ENCODE assay signal across 17 mouse cellular contexts in genomic region chr7:99043322-99043721, GRCm38 (mm10).
A peak's percentile ranks its signal among the peaks of the same experiment; 100 is the strongest.
DNase-seq lines count a peak whose midpoint lies in the region; ATAC-seq and TF ChIP-seq lines count a peak whose summit lies in the region.
"Had no signal": no experiment of that assay in that cellular context is flagged by ENCODE, and none has a peak within 500 bp of the region (broad histone marks: within the 10 kb centered on the region; RNA-seq: fewer than 3 reads in every experiment).

No protein-coding gene starts in this region.

- H3K9me3 ChIP-seq in lung, embryonic 14.5 days (ENCODE audit: low read depth, low read length), result no peaks in the 10 kb centered on the region
- no peaks in the 10 kb centered on the region for H3K9me3 ChIP-seq in forebrain, embryonic 14.5 days (replicated peaks; ENCODE audit: control insufficient read depth, low read length)
- H3K9me3 ChIP-seq: embryonic facial prominence, embryonic 15.5 days; midbrain, embryonic 10.5 days; neural tube, embryonic 12.5 days had no signal

- peaks cover 12% of the 10 kb centered on the region for H3K4me1 ChIP-seq in lung, embryonic 14.5 days (ENCODE audit: insufficient read depth)
- H3K4me1 ChIP-seq in lung, adult 2 months (ENCODE audit: control insufficient read depth, insufficient read depth, low read length), result 0 out of 2 replicates have a peak, but pooled peaks cover 2% of the 10 kb centered on the region
- H3K4me1 ChIP-seq in bone marrow macrophage, adult 2 months (ENCODE audit: control insufficient read depth, insufficient read depth, low read length), result peaks cover 38% of the 10 kb centered on the region
- peaks cover 5% of the 10 kb centered on the region for H3K4me1 ChIP-seq in forebrain, embryonic 14.5 days (ENCODE audit: control insufficient read depth, insufficient read depth, low read length)

- 65% methylated on average over 3 of the region's 3 CpGs for WGBS in lung, embryonic 14.5 days
- 89% methylated on average over 3 of the region's 3 CpGs for WGBS in lung, adult 2 months
- WGBS in forebrain, embryonic 14.5 days, result 93% methylated on average over 3 of the region's 3 CpGs

- H3K27ac ChIP-seq in lung, embryonic 14.5 days (ENCODE audit: low read depth), result 0 out of 2 replicates have a peak overlapping the region, but pooled peaks have one; percentile 33
- peak overlapping the region; percentile 72 for H3K27ac ChIP-seq in bone marrow macrophage, adult 2 months (ENCODE audit: insufficient read depth, low read depth, low read length)
- H3K27ac ChIP-seq in forebrain, embryonic 14.5 days (ENCODE audit: low read depth, low read length), result no peak overlapping the region
- H3K27ac ChIP-seq: embryonic facial prominence, embryonic 15.5 days; midbrain, embryonic 10.5 days; neural tube, embryonic 12.5 days had no signal

- ATAC-seq in lung, embryonic 14.5 days (ENCODE audit: insufficient read depth), result peak; percentile 33; the same call in 1 of the 2 replicates
- ATAC-seq in megakaryocyte progenitor cell, adult 5-6 weeks (replicated peaks; ENCODE audit: poor library complexity), result peak; percentile 93
- ATAC-seq in forebrain, embryonic 14.5 days, result no peak

- H3K9ac ChIP-seq in lung, embryonic 14.5 days, result no peak overlapping the region
- no peak overlapping the region for H3K9ac ChIP-seq in forebrain, embryonic 14.5 days (ENCODE audit: low read length)
- H3K9ac ChIP-seq: embryonic facial prominence, embryonic 15.5 days; neural tube, embryonic 12.5 days had no signal

- no peaks in the 10 kb centered on the region for H3K36me3 ChIP-seq in lung, embryonic 14.5 days (ENCODE audit: insufficient read depth)
- no peaks in the 10 kb centered on the region for H3K36me3 ChIP-seq in forebrain, embryonic 14.5 days (ENCODE audit: control insufficient read depth, insufficient read depth, low read length)
- H3K36me3 ChIP-seq: embryonic facial prominence, embryonic 15.5 days; midbrain, embryonic 10.5 days; neural tube, embryonic 12.5 days had no signal

- TF ChIP-seq POLR2A in lung, adult 2 months (IDR thresholded peaks at IDR 0.05; ENCODE audit: borderline replicate concordance, extremely low read depth, low read depth, low read length), result no peak
- no peak for TF ChIP-seq POLR2A in bone marrow macrophage, adult 2 months (IDR thresholded peaks at IDR 0.05; ENCODE audit: borderline replicate concordance, low read depth, low read length)

- no peak overlapping the region for H3K4me2 ChIP-seq in lung, embryonic 14.5 days
- no peak overlapping the region for H3K4me2 ChIP-seq in forebrain, embryonic 14.5 days (ENCODE audit: low read length)
- H3K4me2 ChIP-seq: embryonic facial prominence, embryonic 15.5 days; neural tube, embryonic 12.5 days had no signal

- no peak for TF ChIP-seq CTCF in lung, embryonic 14.5 days (IDR thresholded peaks at IDR 0.05; ENCODE audit: low read depth)
- no peak for TF ChIP-seq CTCF in lung, adult 2 months (IDR thresholded peaks at IDR 0.05; ENCODE audit: insufficient read depth, low read length)
- no peak for TF ChIP-seq CTCF in bone marrow macrophage, adult 2 months (IDR thresholded peaks at IDR 0.05; ENCODE audit: low read depth, low read length)

- H3K27me3 ChIP-seq in lung, embryonic 14.5 days (ENCODE audit: insufficient read depth, low read length), result no peaks in the 10 kb centered on the region
- H3K27me3 ChIP-seq in forebrain, embryonic 14.5 days (replicated peaks; ENCODE audit: control insufficient read depth, insufficient read depth, low read length), result no peaks in the 10 kb centered on the region
- H3K27me3 ChIP-seq: embryonic facial prominence, embryonic 15.5 days; neural tube, embryonic 12.5 days had no signal

- DNase-seq in lung, embryonic 14.5 days, result no peak
- DNase-seq in lung, adult 2 months, result no peak
- peak; percentile 22 for DNase-seq in A20 (ENCODE audit: low read depth, low spot score)
- DNase-seq in kidney, adult 11 months, result no peak
- DNase-seq in forebrain, embryonic 14.5 days (ENCODE audit: low spot score), result no peak
- no peak for DNase-seq in yolk sac, embryonic 10.5 days (ENCODE audit: low spot score)
- DNase-seq: adrenal gland, postnatal 25 days; cerebellum, adult 18-20 months; cerebellum, postnatal 25 days; kidney, adult 18-20 months; kidney, postnatal 10 days; right cerebral cortex, postnatal 25 days had no signal

- no peak overlapping the region for H3K4me3 ChIP-seq in lung, embryonic 14.5 days (ENCODE audit: low read depth, low read length)
- no peak overlapping the region for H3K4me3 ChIP-seq in lung, adult 2 months (replicated peaks; ENCODE audit: extremely low read depth, low read depth, low read length)
- no peak overlapping the region for H3K4me3 ChIP-seq in bone marrow macrophage, adult 2 months (ENCODE audit: insufficient read depth, low read length)
- H3K4me3 ChIP-seq in forebrain, embryonic 14.5 days (ENCODE audit: low read depth, low read length), result no peak overlapping the region
- H3K4me3 ChIP-seq: embryonic facial prominence, embryonic 15.5 days; midbrain, embryonic 10.5 days; neural tube, embryonic 12.5 days had no signal
